Mouse (Mus musculus) layer of hippocampus, adult 8-10 months (tissue): ENCODE measurements around the gene Nsun2. TPM values are rescaled to one million over a fixed set of nuclear protein-coding genes. Genes with fewer than 3 reads are reported as not detected.
"Not testable (repeated sequence)": the region's sequence is repeated elsewhere in the genome, so short reads cannot be mapped to it uniquely, and the experiment has no call there.

Experiments
- DNase-seq, 2 experiments: peaks; one replicate each; pipeline ENCODE4 v3.0.0; 2022; ENCODE audit warnings: low spot score in 2 of 2
- total RNA-seq, 4 experiments: library from RNA; stranded (reverse); gene quantifications; 2 replicates each; pipeline ENCODE4 v1.2.4; 2022

Nsun2 gene
- total RNA-seq, 4 experiments from 2014 or later, result 86.2 to 110 (median 100) TPM

DNA sequence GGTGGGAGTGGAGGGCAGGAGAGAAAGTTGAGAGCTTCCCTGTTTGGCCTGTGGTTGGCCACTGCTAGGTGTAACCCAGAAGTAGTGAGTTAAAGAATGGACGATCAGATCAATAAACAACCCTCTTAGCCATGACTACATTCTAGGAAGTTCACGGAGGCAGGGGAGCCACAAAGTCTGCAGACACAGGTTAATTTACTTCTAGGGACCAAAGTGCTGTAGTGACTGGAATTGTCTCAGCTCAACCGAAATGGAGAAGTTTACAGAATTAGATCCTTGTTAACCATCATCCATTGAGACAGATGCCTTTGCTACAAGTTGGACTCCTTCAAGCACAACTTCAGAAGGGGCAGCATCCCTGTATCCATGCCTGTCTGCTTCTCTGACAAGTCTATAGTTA is 54.3 kb downstream of the Nsun2 start:
- no peak for DNase-seq

DNA sequence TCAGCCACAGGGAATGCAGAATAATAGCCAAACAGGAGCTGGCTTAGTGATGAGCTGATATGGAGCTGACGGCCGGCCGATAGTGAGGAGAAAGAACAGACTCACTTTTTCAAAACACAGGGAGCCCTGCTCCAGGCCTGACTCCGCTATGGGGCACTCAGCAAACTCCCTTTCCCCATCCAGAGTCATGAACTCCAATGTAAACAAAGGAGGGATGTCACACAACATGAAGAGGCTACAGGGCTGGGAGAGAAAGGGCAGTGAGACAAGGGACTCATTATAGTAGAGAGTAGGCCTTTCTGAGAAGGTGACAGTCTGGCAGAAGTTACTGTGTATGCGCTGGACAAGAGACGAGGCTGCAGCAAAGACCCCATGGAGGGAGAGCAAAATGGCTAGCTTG is 54.7 kb downstream of the Nsun2 start:
- DNase-seq, result no peak

DNA sequence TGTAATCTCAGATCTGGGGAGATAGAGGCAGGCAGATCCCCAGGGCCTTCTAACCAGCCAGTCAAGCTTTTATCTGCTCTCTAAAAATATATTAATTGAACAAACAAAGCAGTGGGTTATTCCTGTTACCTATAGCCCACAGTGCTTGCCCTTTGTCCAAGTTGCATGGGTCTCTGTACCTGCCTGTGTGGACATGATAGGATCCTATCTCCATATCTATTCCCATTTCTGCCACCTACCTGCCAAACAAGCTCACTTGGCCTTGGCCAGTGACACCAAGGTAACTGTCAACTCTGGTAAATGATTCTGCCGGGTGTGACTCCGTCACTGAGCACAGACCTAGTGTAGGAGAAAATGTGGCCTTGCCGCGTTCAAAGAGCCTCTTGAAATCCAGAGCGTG is 57.8 kb downstream of the Nsun2 start:
- DNase-seq, result no peak

DNA sequence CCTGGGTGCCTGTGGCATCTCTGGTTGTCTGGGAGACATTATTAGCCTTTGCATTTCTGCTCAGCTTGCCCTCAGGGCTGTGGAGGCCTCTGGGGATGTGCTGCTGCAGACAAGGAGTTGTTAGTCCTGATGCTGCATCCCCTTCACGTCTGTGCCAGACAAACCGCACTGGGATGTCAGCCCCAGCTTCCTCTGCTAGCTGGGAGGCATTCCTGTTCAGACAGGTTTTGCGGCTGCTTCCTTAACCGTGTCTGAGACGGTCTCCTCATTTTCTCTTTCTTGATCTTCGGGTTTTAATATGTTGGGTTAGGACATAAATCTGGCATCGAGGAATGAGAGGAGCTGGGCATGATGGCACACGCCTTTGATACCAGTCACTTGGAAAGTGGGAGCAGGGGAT is 58.7 kb downstream of the Nsun2 start:
- DNase-seq, result no peak

DNA sequence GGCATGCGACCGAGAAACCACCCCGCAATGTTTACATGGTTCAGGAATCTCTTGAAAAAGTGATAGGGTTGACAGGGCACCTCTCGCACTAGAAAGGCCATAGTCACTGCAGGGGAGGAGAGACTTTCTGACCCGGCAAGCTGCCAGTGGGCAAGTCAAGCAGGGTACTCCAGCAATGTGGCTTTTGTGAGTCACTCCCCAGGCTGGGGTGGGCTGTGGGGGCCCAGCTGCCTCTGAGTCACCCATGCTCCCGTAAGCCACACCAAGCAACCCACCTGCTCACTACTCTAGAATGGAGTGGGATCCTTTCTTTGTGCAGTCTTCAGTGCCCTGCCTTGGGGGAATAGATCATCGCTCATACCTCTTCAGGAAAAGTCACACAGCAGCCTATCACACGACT is 59.9 kb downstream of the Nsun2 start:
- DNase-seq, result no peak

DNA sequence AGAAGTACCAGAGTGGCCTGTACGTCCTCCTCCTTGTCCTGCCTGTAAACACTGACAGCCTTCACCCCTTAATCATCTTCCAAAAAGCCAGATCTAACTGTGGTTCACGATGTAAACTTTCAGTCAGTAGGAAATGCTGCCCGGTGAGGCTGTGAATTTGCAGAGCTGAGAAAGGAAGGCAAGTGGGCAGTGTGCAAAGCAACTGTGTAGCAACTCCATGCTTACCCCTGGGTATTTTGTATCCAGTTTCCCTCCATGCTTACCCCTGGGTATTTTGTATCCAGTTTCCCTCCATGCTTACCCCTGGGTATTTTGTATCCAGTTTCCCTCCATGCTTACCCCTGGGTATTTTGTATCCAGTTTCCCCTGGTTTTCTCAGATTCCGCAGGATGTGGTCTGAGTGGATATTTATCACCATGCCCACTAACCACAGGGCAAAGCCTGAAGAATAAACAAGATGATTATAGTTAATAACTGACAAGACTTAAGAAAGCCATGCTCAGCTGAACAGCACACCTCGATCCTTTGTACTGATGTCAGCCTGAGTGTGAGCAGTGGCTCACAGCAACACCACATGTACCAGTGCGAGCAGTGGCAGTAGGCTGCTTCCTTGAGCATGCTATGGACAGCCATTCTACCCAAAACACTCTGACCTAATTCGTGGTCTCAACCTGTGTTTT is 61.2 kb downstream of the Nsun2 start:
- no peak for DNase-seq

DNA sequence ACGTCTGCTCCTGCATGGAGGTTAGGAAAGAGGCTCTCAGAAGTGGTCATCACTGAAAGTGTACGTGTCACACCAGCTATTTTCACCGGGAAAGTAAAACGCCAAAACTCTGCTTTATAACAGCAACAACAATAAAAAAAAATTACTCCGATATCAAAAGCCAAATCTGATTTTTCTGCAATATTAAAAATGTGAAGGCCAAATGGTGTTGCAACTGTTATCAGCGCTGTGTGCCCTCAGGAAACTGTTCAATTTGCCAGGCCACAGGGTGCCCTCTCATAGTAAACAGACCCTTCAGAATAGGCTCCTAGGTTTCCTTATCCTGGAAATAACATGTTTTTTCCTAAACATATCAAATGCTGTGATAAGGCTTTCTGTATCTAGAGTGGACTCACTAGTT is 62.4 kb downstream of the Nsun2 start:
- DNase-seq, result no peak

DNA sequence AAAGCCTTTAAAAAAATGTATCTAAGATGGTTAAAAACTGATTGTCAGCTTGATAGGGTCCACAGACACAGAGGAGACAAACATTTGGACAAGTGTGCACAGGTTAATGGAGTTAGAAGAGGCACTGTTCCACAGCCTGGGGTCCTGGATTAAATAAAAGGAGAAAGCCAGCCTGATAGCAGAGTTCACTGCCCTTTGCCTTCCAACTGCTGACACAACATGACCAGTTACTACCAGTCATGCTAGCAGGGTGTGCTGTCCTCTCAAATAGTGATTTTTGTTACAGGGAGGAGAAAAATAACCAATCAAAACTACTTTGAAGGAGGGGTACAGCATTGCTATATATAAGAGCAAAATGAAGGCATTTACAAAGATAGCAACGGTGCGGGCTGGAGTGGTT is 63.0 kb downstream of the Nsun2 start:
- no peak for DNase-seq

DNA sequence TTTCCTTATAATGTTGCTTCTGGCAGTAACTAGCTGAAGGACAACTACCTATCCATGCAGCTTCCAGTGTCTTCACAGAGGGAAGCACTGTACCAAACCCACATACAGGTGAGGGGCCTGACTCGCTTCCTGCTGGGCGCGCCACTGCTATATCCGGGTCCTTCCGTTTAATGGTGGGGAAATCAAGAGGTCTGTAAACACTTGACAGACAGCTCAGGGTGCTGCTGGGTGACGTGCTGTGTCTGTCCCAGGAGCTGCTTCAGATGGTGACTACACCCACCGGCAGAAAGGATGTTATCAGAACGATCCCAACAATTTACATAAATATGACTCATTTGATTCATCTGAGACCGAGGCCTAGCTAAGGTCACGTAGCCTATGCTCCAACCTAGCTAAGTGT is 65.3 kb downstream of the Nsun2 start:
- DNase-seq, result no peak

DNA sequence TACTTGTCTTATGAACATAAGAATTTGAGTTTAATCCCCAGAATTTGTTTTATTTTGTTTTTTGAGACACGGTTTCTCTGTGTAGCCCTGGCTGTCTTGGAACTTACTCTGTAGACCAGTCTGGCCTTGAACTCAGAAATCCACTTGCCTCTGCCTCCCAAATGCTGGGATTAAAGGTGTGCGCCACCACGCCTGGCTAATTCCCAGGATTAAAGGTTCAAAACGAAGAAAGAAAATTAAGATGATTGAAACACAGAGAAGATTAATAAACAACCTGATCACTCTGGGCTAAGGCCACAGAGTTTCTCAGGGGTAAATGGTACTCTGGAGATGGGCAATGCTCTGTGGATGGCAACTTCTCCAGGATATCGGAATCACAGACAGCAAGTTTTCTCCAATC is 67.3 kb downstream of the Nsun2 start:
- not testable (repeated sequence) for DNase-seq

DNA sequence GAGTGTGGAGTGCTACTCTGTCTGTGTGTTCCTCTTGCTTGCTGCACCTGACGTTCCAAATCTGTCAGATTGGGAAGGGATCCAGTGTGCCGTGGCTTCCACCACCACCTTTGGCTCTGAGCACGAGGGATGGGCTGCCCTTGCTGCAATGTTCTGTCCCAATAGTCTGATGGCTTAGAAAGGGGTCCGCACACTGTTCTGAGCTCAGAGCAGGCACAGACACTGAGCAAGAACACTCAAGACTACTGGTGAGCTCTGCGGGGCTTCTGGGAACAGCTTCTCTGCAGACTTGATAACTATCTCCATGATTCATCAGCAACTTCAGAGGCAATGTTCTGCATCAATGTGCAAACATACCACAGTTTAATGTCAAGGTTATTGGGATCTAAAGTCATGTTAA is 67.8 kb downstream of the Nsun2 start:
- DNase-seq, result no peak

DNA sequence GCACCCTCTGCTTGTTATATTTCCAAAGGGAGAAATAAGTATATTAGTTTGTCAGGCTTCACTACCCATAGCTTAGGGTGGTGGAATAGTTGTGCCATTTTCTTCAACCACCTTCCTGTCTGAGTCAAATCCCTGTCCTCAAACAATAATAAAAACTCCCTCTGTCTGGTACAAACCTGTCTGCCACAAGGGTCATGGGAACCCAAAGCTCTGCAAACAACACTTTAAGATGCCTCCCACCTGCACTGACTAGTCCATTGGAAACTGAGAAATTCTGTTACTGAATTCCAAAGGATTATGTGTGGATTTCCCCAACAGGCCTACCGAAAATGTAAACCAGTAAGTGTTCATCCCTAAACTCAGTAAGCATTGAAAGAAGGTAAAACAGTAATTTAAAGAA is 71.1 kb downstream of the Nsun2 start:
- DNase-seq, result no peak

DNA sequence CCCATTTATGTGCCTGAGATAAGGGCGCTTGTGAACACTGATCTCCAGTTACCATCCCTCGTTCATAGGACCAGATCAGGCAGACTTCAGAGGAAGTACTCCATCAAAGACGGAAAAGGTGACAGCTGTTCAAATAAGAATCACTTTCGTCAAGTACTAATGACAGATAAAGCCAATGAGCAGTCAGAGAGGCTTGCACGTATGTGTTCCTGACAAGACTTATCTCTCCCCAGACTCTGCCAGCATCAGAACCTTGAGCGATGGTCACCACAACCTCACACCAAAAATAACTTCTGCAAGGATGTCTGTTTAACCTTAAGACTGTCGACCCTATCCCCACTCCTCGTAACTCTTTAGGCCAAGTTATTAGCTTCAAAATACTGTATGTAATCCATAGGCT is 75.2 kb downstream of the Nsun2 start:
- no peak for DNase-seq

DNA sequence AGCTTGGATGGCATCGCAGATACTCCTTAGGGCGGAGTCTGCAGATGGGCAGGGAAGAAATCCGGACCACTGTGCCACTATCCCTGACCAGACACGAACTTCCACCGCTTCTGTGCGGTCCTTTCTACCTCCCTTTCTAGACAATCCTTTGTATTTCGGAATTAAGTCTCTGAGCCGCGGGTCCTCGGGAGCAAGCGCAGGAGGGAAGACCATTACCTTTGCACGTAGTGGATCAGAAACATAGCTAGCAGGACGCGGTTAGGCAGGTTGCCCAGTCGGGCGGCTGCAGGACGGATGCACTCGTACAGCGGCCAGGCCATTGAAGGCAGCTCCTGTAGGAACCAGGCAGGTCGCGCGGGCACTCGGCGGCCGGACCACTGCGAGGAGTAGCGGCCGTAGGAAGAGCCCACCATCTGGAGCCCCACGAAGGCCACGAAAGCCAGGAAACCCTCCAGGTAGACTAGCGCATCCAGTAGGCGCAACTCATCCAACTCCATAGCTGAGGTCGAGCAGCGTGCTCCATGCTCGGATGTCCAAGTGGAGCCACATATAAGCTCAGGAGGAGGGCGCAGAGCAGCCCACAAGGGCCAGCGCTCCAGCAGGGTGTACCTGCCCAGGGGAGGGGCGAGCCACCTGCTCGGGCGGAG is 77.3 kb downstream of the Nsun2 start:
- DNase-seq, result peak in 1 of 2 experiments; percentile 11

DNA sequence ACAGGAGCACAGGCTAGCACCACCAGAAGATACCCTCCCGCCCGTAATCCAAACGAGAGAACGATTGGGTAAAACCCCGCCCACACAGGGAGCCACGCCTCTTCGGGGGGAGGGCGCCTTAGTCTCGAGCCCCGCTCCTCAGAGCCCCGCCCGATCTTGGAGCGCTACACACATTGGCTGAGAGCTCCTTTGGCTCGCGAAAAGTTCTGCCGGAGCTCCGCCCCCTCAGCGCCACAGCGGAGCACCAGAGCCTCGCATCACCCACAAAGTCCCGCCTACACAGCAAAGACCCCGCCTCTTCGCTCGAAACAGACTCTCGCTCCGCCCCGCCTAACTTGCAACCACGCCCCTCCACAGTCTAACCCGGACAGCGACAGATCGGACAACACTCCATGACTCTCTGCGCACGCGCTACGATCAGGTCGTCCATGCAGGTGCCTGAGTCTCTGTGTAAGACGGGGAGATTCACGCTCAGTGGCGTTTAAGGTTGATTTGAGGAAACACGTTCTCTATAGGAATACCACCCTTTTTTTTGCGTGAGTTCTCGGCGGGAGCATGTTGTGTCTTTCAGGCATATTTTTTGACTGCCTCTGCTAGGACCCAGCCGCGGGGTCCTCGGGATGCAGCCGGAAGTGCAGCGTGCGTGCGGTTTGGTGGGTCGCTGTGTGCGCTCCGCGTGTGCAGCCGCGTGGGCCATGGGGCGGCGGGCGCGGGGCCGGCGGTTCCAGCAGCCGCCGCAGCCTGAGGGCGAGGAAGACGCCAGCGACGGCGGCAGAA is 78.0 kb downstream of the Nsun2 start, which contains the start of gene Srd5a1:
TSS of gene Srd5a1 (minus strand) at position 45 of the 777 bp plus-strand sequence.
- DNase-seq, result peak; percentile 99

DNA sequence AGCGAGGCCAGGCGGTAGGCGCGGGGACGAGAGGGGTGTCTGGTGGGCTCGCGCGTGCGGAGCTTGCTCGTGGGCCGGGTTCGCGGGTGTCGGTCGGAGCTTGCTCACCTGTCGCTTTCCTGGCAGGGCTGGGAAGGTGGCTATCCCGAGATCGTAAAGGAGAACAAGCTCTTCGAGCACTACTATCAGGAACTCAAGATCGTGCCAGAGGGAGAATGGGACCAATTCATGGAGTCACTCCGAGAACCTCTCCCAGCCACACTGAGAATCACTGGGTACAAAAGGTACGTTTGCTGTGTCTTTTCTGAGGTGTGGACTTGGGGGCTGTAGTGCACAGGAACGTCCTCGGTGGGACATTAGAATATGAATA is 78.6 kb downstream of the Nsun2 start:
- DNase-seq, result no peak

DNA sequence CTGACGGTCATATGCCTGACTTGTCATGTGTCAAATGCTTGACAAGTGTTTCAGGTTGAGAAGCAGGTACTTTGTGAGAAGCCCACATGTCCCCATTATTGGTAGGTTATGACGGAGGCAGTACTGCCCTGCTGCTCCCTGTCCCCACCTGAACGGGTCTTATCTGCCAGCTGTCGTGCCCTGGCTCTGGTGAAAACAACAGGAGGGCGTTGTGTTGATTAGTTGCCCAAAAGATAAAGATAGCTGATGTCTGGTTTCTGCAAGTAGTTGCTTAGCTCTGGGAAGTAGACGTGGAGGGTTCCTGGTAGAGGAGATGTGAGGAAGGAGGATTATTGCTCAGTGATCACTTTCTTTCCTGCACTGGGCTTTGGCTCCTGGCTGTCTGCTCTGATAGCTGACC is 83.2 kb downstream of the Nsun2 start:
- no peak for DNase-seq

DNA sequence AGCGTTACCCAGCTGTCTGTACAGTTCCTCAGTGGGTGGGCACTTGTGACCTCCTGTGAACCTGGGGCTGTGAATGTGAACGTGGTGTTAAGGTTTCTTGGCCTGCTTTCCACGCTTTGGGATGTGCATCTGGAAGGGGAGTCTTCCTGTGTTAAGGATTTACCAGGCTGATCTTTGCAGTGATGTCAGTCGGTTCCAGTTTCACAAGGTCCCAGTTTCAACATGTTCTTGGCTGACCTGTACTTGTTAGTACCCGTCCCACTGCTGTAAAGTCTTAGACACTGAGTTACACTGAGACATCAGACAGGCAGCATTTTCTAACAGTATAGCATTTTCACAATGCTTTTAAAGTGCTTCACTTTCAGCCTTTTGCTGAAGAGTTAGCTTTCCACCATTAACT is 90.3 kb downstream of the Nsun2 start:
- DNase-seq, result no peak

DNA sequence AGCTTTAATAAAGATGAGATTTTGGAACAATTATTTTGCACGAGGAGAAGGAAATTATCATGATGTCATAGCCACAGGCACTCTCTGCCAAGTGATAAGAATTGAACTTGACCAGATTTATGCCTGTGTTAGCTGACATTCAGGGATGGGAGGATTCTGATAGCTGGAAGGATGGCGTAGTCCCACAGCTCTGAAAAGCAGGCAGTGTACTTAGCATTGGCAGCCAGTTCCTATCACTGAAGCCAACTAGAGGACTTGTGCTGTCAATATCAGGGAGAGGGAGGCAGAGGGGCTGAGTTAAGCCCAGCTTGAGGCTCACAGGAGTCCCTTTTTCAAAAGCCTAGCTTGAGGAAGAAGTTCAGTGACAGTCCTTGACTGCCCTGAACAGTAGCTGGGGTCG is 91.0 kb downstream of the Nsun2 start:
- peak in 1 of 2 experiments; percentile 29 for DNase-seq

DNA sequence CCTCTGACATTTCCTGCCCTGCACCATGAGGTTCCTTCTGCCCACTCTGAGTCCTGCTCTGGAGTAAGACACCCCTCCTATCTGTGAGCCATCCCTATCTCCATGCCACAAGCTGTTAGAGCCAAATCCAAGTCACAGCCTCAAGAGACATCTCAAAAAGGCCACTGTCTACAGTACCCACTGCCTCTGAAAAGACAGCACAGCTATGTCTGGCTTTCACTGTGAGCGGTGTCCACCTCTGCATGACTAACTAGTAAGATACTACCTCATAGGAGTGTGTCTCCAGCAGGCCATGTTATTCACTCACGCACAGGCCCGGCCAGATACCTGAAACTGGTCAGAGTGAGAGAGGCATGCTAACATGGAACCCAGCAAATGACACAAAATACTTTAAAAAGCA is 94.4 kb downstream of the Nsun2 start:
- no peak for DNase-seq

DNA sequence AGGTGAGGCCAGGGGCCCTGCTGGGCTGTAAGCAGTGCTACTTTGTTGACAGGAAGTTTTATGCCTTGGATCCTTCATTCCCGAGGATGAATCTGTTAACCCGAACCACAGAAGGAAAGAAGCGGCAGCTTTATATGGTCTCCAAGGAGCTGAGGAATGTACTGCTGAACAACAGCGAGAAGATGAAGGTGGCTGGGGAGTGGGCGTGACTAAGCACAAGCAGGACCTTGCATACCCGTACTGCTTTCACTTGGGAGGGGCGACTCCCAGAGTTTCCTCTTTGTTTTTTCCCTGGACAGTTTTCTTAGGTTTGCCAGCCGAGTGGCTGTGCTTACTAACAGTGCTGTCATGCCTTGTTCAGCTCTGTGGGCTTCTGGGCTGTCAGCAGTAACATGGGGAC is 97.0 kb downstream of the Nsun2 start:
- DNase-seq, result no peak

DNA sequence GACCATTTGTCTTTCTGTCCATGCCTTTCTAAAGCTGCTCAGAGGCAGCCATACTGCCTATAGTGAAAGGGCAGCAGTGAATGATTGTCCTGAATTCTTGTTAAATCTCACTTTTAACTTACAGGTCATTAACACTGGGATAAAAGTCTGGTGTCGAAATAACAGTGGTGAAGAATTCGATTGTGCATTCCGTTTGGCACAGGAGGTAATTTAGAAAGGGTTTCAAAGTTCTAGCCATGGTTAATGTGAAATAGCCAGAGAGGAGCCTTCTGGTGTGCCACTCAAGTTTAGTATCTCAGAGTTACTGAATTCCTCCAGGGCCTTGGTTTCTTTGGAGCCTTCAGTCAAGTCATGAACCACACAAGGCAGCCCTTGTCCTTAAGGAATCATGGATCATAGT is 97.6 kb downstream of the Nsun2 start:
- no peak for DNase-seq

DNA sequence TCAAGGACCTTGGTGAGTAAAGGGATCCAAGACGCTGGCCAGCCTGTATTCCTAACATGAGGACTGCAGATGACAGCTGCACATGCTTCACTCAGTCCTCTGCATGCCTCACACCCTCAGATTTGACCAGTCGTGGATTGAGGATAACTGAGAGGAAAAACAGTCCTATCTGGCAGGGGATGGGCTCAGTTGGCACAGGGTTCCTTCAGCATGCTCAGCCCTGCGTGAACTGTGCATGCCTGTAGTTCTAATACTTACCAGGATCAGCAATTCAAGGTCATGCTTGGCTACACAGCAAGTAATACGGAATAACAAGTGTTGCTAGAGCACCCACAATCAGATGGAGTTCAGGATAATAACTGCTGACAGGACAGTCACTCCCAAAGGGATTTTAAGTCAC is 98.1 kb downstream of the Nsun2 start:
- peak in 1 of 2 experiments; percentile 1 for DNase-seq
